Mouse (Mus musculus) brain, embryonic 14.5 days (tissue): ENCODE measurements around the gene Nmral1. TPM values are rescaled to one million over a fixed set of nuclear protein-coding genes. Genes with fewer than 3 reads are reported as not detected.

Experiments used
- DNase-seq: peaks from one replicate; pipeline ENCODE4 v3.0.0-alpha.2; 2011; ENCODE audit warnings: low read depth
- CTCF ChIP-seq: fragments of 200-500 bp; IDR thresholded peaks from 2 replicates; pipeline ENCODE4 v1.5.1; 2012; ENCODE audit warnings: inconsistent platforms, mild to moderate bottlenecking, moderate library complexity, borderline replicate concordance; ENCODE audit not compliant: insufficient read depth, insufficient read length; ENCODE audit errors: extremely low read depth
- POLR2A ChIP-seq: fragments of 200-500 bp; IDR thresholded peaks from 2 replicates; pipeline ENCODE4 v1.6.1; 2012; ENCODE audit warnings: mild to moderate bottlenecking, inconsistent platforms, borderline replicate concordance; ENCODE audit not compliant: poor library complexity, insufficient read depth, insufficient read length, severe bottlenecking; ENCODE audit errors: extremely low read depth
- polyA plus RNA-seq: library from polyadenylated mRNA; depleted of rRNA; stranded (reverse); fragments of >200 nt; gene quantifications from 2 replicates; pipeline ENCODE4 v1.2.3, GENCODE M21; 2012; rRNA removed

Nmral1 gene
- polyA plus RNA-seq = 70.6 and 105 TPM in 2 replicates

GRCm38 (mm10) chr16:4718753-4719518 is at the start of gene Nmral1:
Gene Nmral1 (minus strand): TSS chr16:4719356.
- no peak for TF ChIP-seq CTCF
- peak; percentile 7; the same call in 1 of the 2 replicates for TF ChIP-seq POLR2A
- DNase-seq = peak; percentile 94

- DNase-seq = no peak
- TF ChIP-seq CTCF (no peak), POLR2A (no peak)
Measured at GRCm38 (mm10) chr16:4768719-4769118, 49.6 kb upstream of the Nmral1 start.

GRCm38 (mm10) chr16:4767012-4767790 is 48.0 kb upstream of the Nmral1 start:
- TF ChIP-seq CTCF (no peak), POLR2A (no peak)
- DNase-seq = no peak

- TF ChIP-seq POLR2A = no peak
- no peak for TF ChIP-seq CTCF
Measured at GRCm38 (mm10) chr16:4765852-4766251, 46.7 kb upstream of the Nmral1 start.

GRCm38 (mm10) chr16:4763276-4763675 is 44.1 kb upstream of the Nmral1 start:
- DNase-seq = peak; percentile 51
- TF ChIP-seq CTCF (peak; percentile 61; the same call in 1 of the 2 replicates), POLR2A (no peak)

More at GRCm38 (mm10) chr16:4765852-4766251, 46.7 kb upstream of the Nmral1 start:
- no peak for DNase-seq

- no peak for DNase-seq
Measured at GRCm38 (mm10) chr16:4762437-4762836, 43.3 kb upstream of the Nmral1 start.

GRCm38 (mm10) chr16:4756660-4757335 is 37.6 kb upstream of the Nmral1 start:
- peak; percentile 53 for DNase-seq

More at GRCm38 (mm10) chr16:4762437-4762836, 43.3 kb upstream of the Nmral1 start:
- TF ChIP-seq POLR2A = no peak
- TF ChIP-seq CTCF = no peak

- no peak for DNase-seq
- TF ChIP-seq POLR2A = no peak
- TF ChIP-seq CTCF = no peak
Measured at GRCm38 (mm10) chr16:4754045-4754444, 34.9 kb upstream of the Nmral1 start.

GRCm38 (mm10) chr16:4752155-4752554 is 33.0 kb upstream of the Nmral1 start:
- DNase-seq = no peak
- no peak for TF ChIP-seq POLR2A
- TF ChIP-seq CTCF = no peak

- no peak for DNase-seq
- TF ChIP-seq POLR2A (no peak), CTCF (no peak)
Measured at GRCm38 (mm10) chr16:4742186-4742585, 23.0 kb upstream of the Nmral1 start.

- no peak for DNase-seq
- TF ChIP-seq POLR2A = no peak
- TF ChIP-seq CTCF = no peak
Measured at GRCm38 (mm10) chr16:4739994-4740393, 20.8 kb upstream of the Nmral1 start.

GRCm38 (mm10) chr16:4736262-4736661 is 17.1 kb upstream of the Nmral1 start:
- DNase-seq = no peak
- no peak for TF ChIP-seq POLR2A
- TF ChIP-seq CTCF = no peak

- no peak for TF ChIP-seq POLR2A
- TF ChIP-seq CTCF = no peak
- DNase-seq = peak; percentile 48
Measured at GRCm38 (mm10) chr16:4730776-4731358, 11.7 kb upstream of the Nmral1 start.

- DNase-seq = no peak
- no peak for TF ChIP-seq CTCF
- no peak for TF ChIP-seq POLR2A
Measured at GRCm38 (mm10) chr16:4727963-4728362, 8.8 kb upstream of the Nmral1 start.
